8 mouse cellular contexts compared by ENCODE assay signal in genomic region chrX:150656122-150656907, GRCm38 (mm10). TPM values are rescaled to one million over a fixed set of nuclear protein-coding genes. Genes with fewer than 3 reads are reported as not detected.
DNase-seq lines count a peak whose midpoint lies in the region; ATAC-seq and TF ChIP-seq lines count a peak whose summit lies in the region.

No protein-coding gene starts in this region.

- DNase-seq in lung, embryonic 14.5 days, result peak; percentile 57
- no peak for DNase-seq in lung, postnatal 14 days
- DNase-seq in embryo, embryonic 10 days (ENCODE audit: low spot score), result peak; percentile 70
- peak; percentile 34 for DNase-seq in hindbrain, embryonic 10.5 days (ENCODE audit: low spot score)
- DNase-seq in retina, embryonic 14.5 days (ENCODE audit: low spot score), result peak; percentile 65
- no peak for DNase-seq in adrenal gland, postnatal 14 days

- H3K4me3 ChIP-seq in lung, embryonic 14.5 days (ENCODE audit: low read depth, low read length), result peak overlapping the region; percentile 50
- peak overlapping the region; percentile 61 for H3K4me3 ChIP-seq in hindbrain, embryonic 10.5 days
- H3K4me3 ChIP-seq in limb, embryonic 12.5 days (replicated peaks), result peak overlapping the region; percentile 53

- H3K36me3 ChIP-seq in lung, embryonic 14.5 days (ENCODE audit: insufficient read depth), result peaks cover 7% of the 10 kb centered on the region; the same call in 1 of the 2 replicates
- H3K36me3 ChIP-seq in hindbrain, embryonic 10.5 days, result peaks cover 37% of the 10 kb centered on the region
- H3K36me3 ChIP-seq in limb, embryonic 12.5 days, result peaks cover 22% of the 10 kb centered on the region; the same call in 1 of the 2 replicates

- H3K27me3 ChIP-seq in lung, embryonic 14.5 days (ENCODE audit: insufficient read depth, low read length), result no peaks in the 10 kb centered on the region
- no peaks in the 10 kb centered on the region; the same call in 1 of the 2 replicates for H3K27me3 ChIP-seq in hindbrain, embryonic 10.5 days (ENCODE audit: insufficient read depth, poor library complexity, severe bottlenecking)
- H3K27me3 ChIP-seq in limb, embryonic 12.5 days, result peaks cover 10% of the 10 kb centered on the region; the same call in 1 of the 2 replicates

- ATAC-seq in lung, embryonic 14.5 days (ENCODE audit: insufficient read depth), result peak; percentile 58
- 0 out of 2 replicates have a peak, but pooled peaks have one; percentile 55 for ATAC-seq in limb, embryonic 12.5 days (ENCODE audit: insufficient number of reproducible peaks, insufficient read depth, low FRiP score, low TSS enrichment, low read depth)
- ATAC-seq in monocyte, adult 5-6 weeks (replicated peaks; ENCODE audit: insufficient number of reproducible peaks, low FRiP score, low TSS enrichment, poor library complexity, severe bottlenecking), result no peak

- H3K9me3 ChIP-seq in lung, embryonic 14.5 days (ENCODE audit: low read depth, low read length), result no peaks in the 10 kb centered on the region
- H3K9me3 ChIP-seq in hindbrain, embryonic 10.5 days, result no peaks in the 10 kb centered on the region
- no peaks in the 10 kb centered on the region for H3K9me3 ChIP-seq in limb, embryonic 12.5 days

- WGBS in lung, embryonic 14.5 days, result 26% methylated on average over 26 of the region's 44 CpGs
- WGBS in hindbrain, embryonic 10.5 days, result 38% methylated on average over 41 of the region's 44 CpGs
- WGBS in limb, embryonic 12.5 days, result 43% methylated on average over 29 of the region's 44 CpGs

- no peak overlapping the region for H3K27ac ChIP-seq in lung, embryonic 14.5 days (ENCODE audit: low read depth)
- H3K27ac ChIP-seq in hindbrain, embryonic 10.5 days, result peak overlapping the region; percentile 85
- peak overlapping the region; percentile 74; the same call in 1 of the 2 replicates for H3K27ac ChIP-seq in limb, embryonic 12.5 days

- peak overlapping the region; percentile 52 for H3K9ac ChIP-seq in lung, embryonic 14.5 days
- peak overlapping the region; percentile 57 for H3K9ac ChIP-seq in limb, embryonic 12.5 days (replicated peaks)

- no peak for TF ChIP-seq CTCF in lung, embryonic 14.5 days (IDR thresholded peaks at IDR 0.05; ENCODE audit: low read depth)

- no peaks in the 10 kb centered on the region for H3K4me1 ChIP-seq in lung, embryonic 14.5 days (ENCODE audit: insufficient read depth)
- 0 out of 2 replicates have a peak, but pooled peaks cover 4% of the 10 kb centered on the region for H3K4me1 ChIP-seq in hindbrain, embryonic 10.5 days (replicated peaks)
- H3K4me1 ChIP-seq in limb, embryonic 12.5 days (replicated peaks), result no peaks in the 10 kb centered on the region

- peak overlapping the region; percentile 60 for H3K4me2 ChIP-seq in lung, embryonic 14.5 days
- peak overlapping the region; percentile 54 for H3K4me2 ChIP-seq in limb, embryonic 12.5 days

RNA-seq across cellular contexts. Expression of gene Tro, which starts 1.1 kb away (rescaled TPM):
- polyA plus RNA-seq in lung, embryonic 14.5 days (2014; fragmentation: Nextera tagmentation; extraction: Ambion mirVana), result 27.2 and 28.2 TPM in 2 replicates
- polyA plus RNA-seq in hindbrain, embryonic 10.5 days (2016; fragmentation: Nextera tagmentation; extraction: Ambion mirVana), result 37.8 and 38.9 TPM in 2 replicates
- polyA plus RNA-seq in limb, embryonic 12.5 days (2016; fragmentation: Nextera tagmentation; extraction: Ambion mirVana), result 39.6 and 45.1 TPM in 2 replicates
- not detected in 3 replicates for total RNA-seq in monocyte, adult 5-6 weeks (2017)
- total RNA-seq in adrenal gland, postnatal 14 days (2021), result 11.7 and 11.9 TPM in 2 replicates

Comparison
In these comparisons a context has a peak if more than half of its experiments do, and no peak if none do; other contexts are left out.
1. DNase-seq: peak in lung, embryonic 14.5 days (single experiment), embryo, embryonic 10 days (single experiment), hindbrain, embryonic 10.5 days (single experiment) and retina, embryonic 14.5 days (single experiment); none in lung, postnatal 14 days (single experiment) and adrenal gland, postnatal 14 days (single experiment).
2. Peak in every context shown above with its lines, with median percentiles within 50 percentile points of each other: H3K4me3 ChIP-seq.